Mouse (Mus musculus): Measurements from ENCODE around the gene Ndrg4. TPM values are rescaled to one million over a fixed set of nuclear protein-coding genes. Genes with fewer than 3 reads are reported as not detected.
A peak's percentile ranks its signal among the peaks of the same experiment; 100 is the strongest.

Ndrg4 gene
- total and polyA plus RNA-seq, 3 experiments: 1.6 to 2.1 (median 1.7) TPM

DNA sequence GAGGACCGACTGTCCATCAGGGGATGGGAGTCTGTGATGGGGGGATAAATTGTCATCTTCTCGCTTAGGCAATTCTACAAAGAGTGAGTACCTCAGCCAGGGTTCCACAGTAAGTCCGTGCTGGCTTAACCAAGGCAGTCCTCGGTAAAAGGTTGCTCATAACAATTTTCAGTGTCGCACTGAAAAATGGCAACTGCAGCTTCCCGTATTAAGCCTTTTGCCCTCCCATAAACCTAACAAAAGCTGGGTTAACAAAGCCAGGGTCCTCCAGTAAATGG, 42.8 kb upstream of the Ndrg4 start:
- TF ChIP-seq ELF1 (IDR thresholded peaks at IDR 0.05; ENCODE audit: low read depth, low read length) (0 out of 2 replicates have a peak, but pooled peaks have one; percentile 2), RAD21 (IDR thresholded peaks at IDR 0.05; ENCODE audit: low read depth, low read length) (no peak), RCOR1 (conservative IDR thresholded peaks at IDR 0.05; ENCODE audit: low read depth, low read length) (no peak), CHD1 (IDR thresholded peaks at IDR 0.05; ENCODE audit: low read depth, low read length) (no peak)
- peak overlapping the region; percentile 68 for H3K9ac ChIP-seq (ENCODE audit: insufficient read depth, low read depth)
- peaks cover 5 to 19% of the 10 kb centered on the region in 2 experiments for H3K36me3 ChIP-seq (replicated peaks in 1 of 2; ENCODE audit: control insufficient read depth in 1 of 2, insufficient read depth in 1 of 2, low read length in 1 of 2)
- H3K79me2 ChIP-seq (replicated peaks; ENCODE audit: control insufficient read depth, extremely low read depth, insufficient read depth, poor library complexity, severe bottlenecking): peaks cover 16% of the 10 kb centered on the region
- no peaks in the 10 kb centered on the region for H3K27me3 ChIP-seq (replicated peaks)
- in situ Hi-C loops (cut with MboI; ENCODE audit: low pct_ligation_motif_present, low pct_unique_long_range_greater_than_20kb, low sequenced_read_pairs): no loop called here
- no peaks in the 10 kb centered on the region for H3K9me3 ChIP-seq (replicated peaks; ENCODE audit: low read length)
- dilution Hi-C loops (cut with MboI; ENCODE audit: extremely low pct_ligation_motif_present, extremely low pct_unique_long_range_greater_than_20kb, low sequenced_read_pairs): no loop called here
- peak; percentile 26 for DNase-seq (ENCODE audit: extremely low read depth)
- peaks cover 0 to 23% of the 10 kb centered on the region in 2 experiments; a peak in 3 of 4 replicates for H3K4me1 ChIP-seq (ENCODE audit: control insufficient read depth in 1 of 2, insufficient read depth in 2 of 2)
- H3K4me3 ChIP-seq (replicated peaks in 1 of 3; ENCODE audit: low read depth in 2 of 3, low read length in 2 of 3, poor library complexity in 1 of 3): peak overlapping the region; percentile 70 to 90 (median 87)
- H3K4me2 ChIP-seq (ENCODE audit: insufficient read depth, low read depth, poor library complexity, severe bottlenecking): peak overlapping the region; percentile 53; the same call in 1 of the 2 replicates
- H3K27ac ChIP-seq (ENCODE audit: insufficient read depth, low read depth): no peak overlapping the region

DNA sequence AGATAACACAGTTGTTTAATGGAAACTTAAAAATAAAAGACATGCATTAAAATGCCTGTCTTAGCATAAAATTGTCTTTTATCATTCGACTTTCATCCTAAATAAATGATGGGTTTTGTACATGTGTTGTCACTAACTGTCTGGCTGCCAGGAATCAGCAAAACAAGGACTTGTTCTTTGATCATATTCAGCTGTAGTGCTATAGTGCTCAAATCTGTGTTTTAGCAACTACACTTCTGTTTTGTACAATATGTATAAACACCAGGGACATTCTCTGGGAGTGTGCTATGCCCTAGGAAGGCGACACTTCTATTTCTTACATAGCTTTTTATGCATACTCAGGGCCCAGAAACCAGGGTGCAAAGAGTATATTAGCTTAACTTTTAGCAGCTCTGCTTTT, 31.8 kb upstream of the Ndrg4 start:
- TF ChIP-seq TCF12 (IDR thresholded peaks at IDR 0.05; ENCODE audit: low read depth, low read length) (no peak), PAX5 (IDR thresholded peaks at IDR 0.05; ENCODE audit: low read length) (no peak), E2F4 (IDR thresholded peaks at IDR 0.05; ENCODE audit: insufficient replicate concordance, low read depth, low read length) (no peak), JUN (IDR thresholded peaks at IDR 0.05; ENCODE audit: insufficient read depth, low read depth, low read length) (no peak), NRF1 (IDR thresholded peaks at IDR 0.05; ENCODE audit: low read depth, low read length) (no peak)
- Histone ChIP-seq H3K36me3 (replicated peaks in 1 of 2; ENCODE audit: control insufficient read depth in 1 of 2, insufficient read depth in 1 of 2, low read length in 1 of 2) (peaks cover 18 to 56% of the 10 kb centered on the region in 2 experiments), H3K27me3 (replicated peaks) (no peaks in the 10 kb centered on the region), H3K79me2 (replicated peaks; ENCODE audit: control insufficient read depth, extremely low read depth, insufficient read depth, poor library complexity, severe bottlenecking) (no peaks in the 10 kb centered on the region), H3K27ac (ENCODE audit: insufficient read depth, low read depth) (no peak overlapping the region), H3K9ac (ENCODE audit: insufficient read depth, low read depth) (no peak overlapping the region), H3K9me3 (replicated peaks; ENCODE audit: low read length) (no peaks in the 10 kb centered on the region), H3K4me2 (ENCODE audit: insufficient read depth, low read depth, poor library complexity, severe bottlenecking) (no peak overlapping the region), H3K4me3 (replicated peaks in 1 of 3; ENCODE audit: low read depth in 2 of 3, low read length in 2 of 3, poor library complexity in 1 of 3) (no peak overlapping the region), H3K4me1 (ENCODE audit: control insufficient read depth in 1 of 2, insufficient read depth in 2 of 2) (no peaks in the 10 kb centered on the region)
- in situ Hi-C loops (cut with MboI; ENCODE audit: low pct_ligation_motif_present, low pct_unique_long_range_greater_than_20kb, low sequenced_read_pairs) (no loop called here), dilution Hi-C loops (cut with MboI; ENCODE audit: extremely low pct_ligation_motif_present, extremely low pct_unique_long_range_greater_than_20kb, low sequenced_read_pairs) (no loop called here)
- DNase-seq (ENCODE audit: extremely low read depth): no peak

DNA sequence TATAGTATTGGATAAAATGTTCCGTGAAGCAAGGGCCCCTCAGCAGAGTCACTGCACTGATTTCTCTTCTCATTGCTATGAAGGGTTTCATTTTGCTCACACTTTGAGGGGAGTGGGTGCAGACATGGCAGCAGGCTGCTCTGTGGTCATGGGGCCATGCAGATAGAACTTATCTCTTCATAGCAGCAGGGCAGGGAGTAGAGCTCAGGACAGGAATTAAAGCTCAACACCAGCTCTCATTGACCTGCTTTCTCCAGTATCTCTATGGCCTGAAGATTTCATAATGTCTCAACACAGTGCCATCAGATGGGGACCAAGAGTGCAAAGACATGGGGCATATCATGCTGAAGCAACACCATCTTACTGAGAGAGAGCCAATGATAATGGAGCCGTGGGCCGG, 28.5 kb upstream of the Ndrg4 start:
- no peak for DNase-seq (ENCODE audit: extremely low read depth)
- Histone ChIP-seq H3K9ac (ENCODE audit: insufficient read depth, low read depth) (no peak overlapping the region), H3K36me3 (replicated peaks in 1 of 2; ENCODE audit: control insufficient read depth in 1 of 2, insufficient read depth in 1 of 2, low read length in 1 of 2) (peaks cover 11 to 27% of the 10 kb centered on the region in 2 experiments), H3K79me2 (replicated peaks; ENCODE audit: control insufficient read depth, extremely low read depth, insufficient read depth, poor library complexity, severe bottlenecking) (no peaks in the 10 kb centered on the region), H3K9me3 (replicated peaks; ENCODE audit: low read length) (no peaks in the 10 kb centered on the region), H3K4me3 (replicated peaks in 1 of 3; ENCODE audit: low read depth in 2 of 3, low read length in 2 of 3, poor library complexity in 1 of 3) (no peak overlapping the region), H3K4me2 (ENCODE audit: insufficient read depth, low read depth, poor library complexity, severe bottlenecking) (no peak overlapping the region), H3K27me3 (replicated peaks) (no peaks in the 10 kb centered on the region), H3K4me1 (ENCODE audit: control insufficient read depth in 1 of 2, insufficient read depth in 2 of 2) (peaks cover 0 to 6% of the 10 kb centered on the region in 2 experiments; a peak in 1 of 4 replicates), H3K27ac (ENCODE audit: insufficient read depth, low read depth) (no peak overlapping the region)
- TF ChIP-seq CHD2 (IDR thresholded peaks at IDR 0.05; ENCODE audit: low read length) (no peak), GABPA (IDR thresholded peaks at IDR 0.05; ENCODE audit: insufficient replicate concordance, low read depth, low read length) (no peak), ELF1 (IDR thresholded peaks at IDR 0.05; ENCODE audit: low read depth, low read length) (no peak), JUND (conservative IDR thresholded peaks at IDR 0.05; ENCODE audit: low read depth, low read length) (no peak), KAT2A (IDR thresholded peaks at IDR 0.05; ENCODE audit: insufficient replicate concordance, low read length) (no peak), HCFC1 (IDR thresholded peaks at IDR 0.05; ENCODE audit: low read depth, low read length) (no peak), CTCF (conservative IDR thresholded peaks at IDR 0.05 in 1 of 2, IDR thresholded peaks at IDR 0.05 in 1 of 2; ENCODE audit: low read depth in 2 of 2, low read length in 2 of 2) (no peak), CHD1 (IDR thresholded peaks at IDR 0.05; ENCODE audit: low read depth, low read length) (no peak), MAFK (IDR thresholded peaks at IDR 0.05; ENCODE audit: insufficient replicate concordance, low read length) (no peak), SIN3A (IDR thresholded peaks at IDR 0.05; ENCODE audit: low read length) (no peak), PAX5 (IDR thresholded peaks at IDR 0.05; ENCODE audit: low read length) (no peak)
- dilution Hi-C loops (cut with MboI; ENCODE audit: extremely low pct_ligation_motif_present, extremely low pct_unique_long_range_greater_than_20kb, low sequenced_read_pairs): no loop called here
- in situ Hi-C loops (cut with MboI; ENCODE audit: low pct_ligation_motif_present, low pct_unique_long_range_greater_than_20kb, low sequenced_read_pairs): no loop called here
